Mouse (Mus musculus) gastrocnemius, adult 18-20 months (tissue): ENCODE results near the gene Sertad1. TPM values are rescaled to one million over a fixed set of nuclear protein-coding genes. Genes with fewer than 3 reads are reported as not detected.

Experiments used
- DNase-seq: peaks from one replicate; pipeline ENCODE4 v3.0.0; 2021; ENCODE audit warnings: low spot score
- total RNA-seq, 2 experiments: library from RNA; stranded (reverse); gene quantifications; 2 replicates each; pipeline ENCODE4 v1.2.3; 2021

Sertad1 gene
- total RNA-seq, 2 experiments from 2014 or later = 6.9 to 8.4 TPM

- no peak for DNase-seq
Observed at GRCm38 (mm10) chr7:27499036-27499435, 12.3 kb downstream of the Sertad1 start, which contains the start of gene Prx. Gene Prx (plus strand): TSS chr7:27499324.

GRCm38 (mm10) chr7:27501620-27502019 lies 14.9 kb downstream of the Sertad1 start:
- peak; percentile 84 for DNase-seq

GRCm38 (mm10) chr7:27506765-27507370 lies 20.2 kb downstream of the Sertad1 start:
- DNase-seq = no peak

GRCm38 (mm10) chr7:27507711-27508647 lies 21.3 kb downstream of the Sertad1 start:
- peak; percentile 98 for DNase-seq

- DNase-seq = peak; percentile 62
Observed at GRCm38 (mm10) chr7:27508648-27509005, 21.9 kb downstream of the Sertad1 start.

GRCm38 (mm10) chr7:27510809-27511208 lies 24.1 kb downstream of the Sertad1 start:
- no peak for DNase-seq

- DNase-seq = no peak
Observed at GRCm38 (mm10) chr7:27514961-27515360, 28.3 kb downstream of the Sertad1 start.

GRCm38 (mm10) chr7:27518314-27518713 lies 31.6 kb downstream of the Sertad1 start:
- no peak for DNase-seq

GRCm38 (mm10) chr7:27520104-27520503 lies 33.4 kb downstream of the Sertad1 start:
- DNase-seq = no peak

- no peak for DNase-seq
Observed at GRCm38 (mm10) chr7:27520599-27520998, 33.9 kb downstream of the Sertad1 start.

- no peak for DNase-seq
Observed at GRCm38 (mm10) chr7:27522967-27523366, 36.3 kb downstream of the Sertad1 start, which contains the start of gene Hipk4. Gene Hipk4 (plus strand): TSS chr7:27523267.

GRCm38 (mm10) chr7:27523805-27524204 lies 37.1 kb downstream of the Sertad1 start:
- DNase-seq = no peak

- DNase-seq = peak; percentile 76
Observed at GRCm38 (mm10) chr7:27526039-27526827, 39.5 kb downstream of the Sertad1 start.

- DNase-seq = no peak
Observed at GRCm38 (mm10) chr7:27529070-27529469, 42.4 kb downstream of the Sertad1 start.

- DNase-seq = no peak
Observed at GRCm38 (mm10) chr7:27530937-27531336, 44.2 kb downstream of the Sertad1 start.

- DNase-seq = no peak
Observed at GRCm38 (mm10) chr7:27531707-27532106, 45.0 kb downstream of the Sertad1 start.

- DNase-seq = no peak
Observed at GRCm38 (mm10) chr7:27532480-27533050, 45.9 kb downstream of the Sertad1 start.

- DNase-seq = no peak
Observed at GRCm38 (mm10) chr7:27535386-27535785, 48.7 kb downstream of the Sertad1 start.

GRCm38 (mm10) chr7:27536618-27537017 lies 49.9 kb downstream of the Sertad1 start:
- no peak for DNase-seq

GRCm38 (mm10) chr7:27537998-27538397 lies 51.3 kb downstream of the Sertad1 start:
- DNase-seq = no peak

GRCm38 (mm10) chr7:27538797-27539196 lies 52.1 kb downstream of the Sertad1 start:
- DNase-seq = no peak
